Mouse (Mus musculus): ENCODE results near the gene Copz1. TPM values are rescaled to one million over a fixed set of nuclear protein-coding genes. Genes with fewer than 3 reads are reported as not detected.

Copz1 gene
- polyA plus RNA-seq, 2 experiments = 118 to 205 TPM

DNA sequence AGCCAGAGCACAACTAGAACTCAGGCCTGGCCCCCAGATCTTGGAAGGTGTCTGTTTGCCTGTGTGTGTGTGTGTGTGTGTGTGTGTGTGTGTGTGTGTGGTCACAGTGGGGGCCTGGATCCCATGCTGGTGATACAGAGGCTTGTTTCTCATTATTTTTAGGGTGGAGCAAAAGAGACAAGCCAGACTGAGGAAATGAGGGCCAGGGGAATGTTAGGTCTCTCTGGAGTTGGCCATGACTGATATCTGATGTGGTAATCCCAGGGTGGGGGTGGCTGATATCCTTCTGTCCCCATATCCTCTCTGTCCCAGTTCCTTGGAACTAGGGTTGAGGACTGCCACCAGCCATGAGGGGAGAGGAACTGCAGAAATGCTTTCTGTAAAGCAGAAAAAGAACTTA is 44.6 kb downstream of the Copz1 start:
- Histone ChIP-seq H3K4me2 (ENCODE audit: low read depth) (no peak overlapping the region), H3K9ac (replicated peaks) (no peak overlapping the region), H3K9me3 (ENCODE audit: control insufficient read depth, low read length) (no peaks in the 10 kb centered on the region), H3K4me1 (replicated peaks; ENCODE audit: control insufficient read depth in 2 of 2, insufficient read depth in 2 of 2, low read length in 1 of 2) (no peaks in the 10 kb centered on the region; a peak in 1 of 4 replicates), H3K27ac (no peak overlapping the region), H3K36me3 (replicated peaks; ENCODE audit: control insufficient read depth, insufficient read depth, low read depth) (no peaks in the 10 kb centered on the region), H3K4me3 (ENCODE audit: insufficient read depth in 1 of 2, low read depth in 2 of 2, low read length in 2 of 2) (no peak overlapping the region), H3K27me3 (ENCODE audit: control insufficient read depth, insufficient read depth, low read length) (no peaks in the 10 kb centered on the region)
- no peak for TF ChIP-seq EP300 (IDR thresholded peaks at IDR 0.05; ENCODE audit: low read depth)
- no peak for TF ChIP-seq CTCF (IDR thresholded peaks at IDR 0.05; ENCODE audit: low read depth)
- ATAC-seq (ENCODE audit: insufficient read depth) (no peak), DNase-seq (ENCODE audit: low read depth in 3 of 3, low spot score in 3 of 3) (no peak)

GRCm38 (mm10) chr15:103317731-103318130 is 45.2 kb downstream of the Copz1 start:
- Histone ChIP-seq H3K4me1 (replicated peaks; ENCODE audit: control insufficient read depth in 2 of 2, insufficient read depth in 2 of 2, low read length in 1 of 2) (peaks cover 0 to under 1% of the 10 kb centered on the region in 2 experiments; a peak in 2 of 4 replicates), H3K4me2 (ENCODE audit: low read depth) (no peak overlapping the region), H3K27ac (no peak overlapping the region), H3K27me3 (ENCODE audit: control insufficient read depth, insufficient read depth, low read length) (no peaks in the 10 kb centered on the region), H3K36me3 (replicated peaks; ENCODE audit: control insufficient read depth, insufficient read depth, low read depth) (no peaks in the 10 kb centered on the region), H3K4me3 (ENCODE audit: insufficient read depth in 1 of 2, low read depth in 2 of 2, low read length in 2 of 2) (no peak overlapping the region), H3K9ac (replicated peaks) (no peak overlapping the region), H3K9me3 (ENCODE audit: control insufficient read depth, low read length) (no peaks in the 10 kb centered on the region)
- TF ChIP-seq CTCF (IDR thresholded peaks at IDR 0.05; ENCODE audit: low read depth) = no peak
- TF ChIP-seq EP300 (IDR thresholded peaks at IDR 0.05; ENCODE audit: low read depth) = no peak
- ATAC-seq (ENCODE audit: insufficient read depth) (no peak), DNase-seq (ENCODE audit: low read depth in 3 of 3, low spot score in 3 of 3) (no peak)
- 73% methylated on average over 8 of the region's 8 CpGs for WGBS (ENCODE audit: insufficient replicate concordance)

GRCm38 (mm10) chr15:103318201-103318816 is 45.8 kb downstream of the Copz1 start:
- Histone ChIP-seq H3K4me2 (ENCODE audit: low read depth) (no peak overlapping the region), H3K36me3 (replicated peaks; ENCODE audit: control insufficient read depth, insufficient read depth, low read depth) (no peaks in the 10 kb centered on the region), H3K4me1 (replicated peaks; ENCODE audit: control insufficient read depth in 2 of 2, insufficient read depth in 2 of 2, low read length in 1 of 2) (peaks cover 0 to 4% of the 10 kb centered on the region in 2 experiments; a peak in 2 of 4 replicates), H3K4me3 (ENCODE audit: insufficient read depth in 1 of 2, low read depth in 2 of 2, low read length in 2 of 2) (no peak overlapping the region), H3K27ac (no peak overlapping the region), H3K9ac (replicated peaks) (no peak overlapping the region), H3K27me3 (ENCODE audit: control insufficient read depth, insufficient read depth, low read length) (no peaks in the 10 kb centered on the region), H3K9me3 (ENCODE audit: control insufficient read depth, low read length) (no peaks in the 10 kb centered on the region)
- no peak for ATAC-seq (ENCODE audit: insufficient read depth)
- DNase-seq (ENCODE audit: low read depth in 3 of 3, low spot score in 3 of 3) = no peak
- WGBS (ENCODE audit: insufficient replicate concordance) = 52% methylated on average over 3 of the region's 3 CpGs
- TF ChIP-seq CTCF (IDR thresholded peaks at IDR 0.05; ENCODE audit: low read depth) (no peak), EP300 (IDR thresholded peaks at IDR 0.05; ENCODE audit: low read depth) (no peak)

DNA sequence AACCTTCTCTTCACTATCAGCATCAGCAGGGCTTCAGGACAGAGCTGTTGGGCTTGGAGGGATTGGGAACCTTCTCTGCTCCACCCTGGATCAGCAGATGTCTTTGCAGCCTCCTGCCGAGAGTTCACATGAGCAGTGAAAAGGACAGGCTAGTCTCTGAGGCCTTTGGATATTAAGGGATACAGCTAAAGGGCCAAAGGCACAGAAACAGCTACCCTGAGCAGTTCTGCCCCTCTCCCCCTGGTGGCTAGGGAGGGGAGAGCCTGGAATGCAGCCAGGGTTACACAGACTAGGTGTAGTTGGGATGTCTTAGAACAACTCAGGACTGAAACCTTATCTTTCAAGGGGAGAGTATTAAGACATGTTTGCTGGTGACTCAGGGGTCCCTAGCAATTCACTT is 48.6 kb downstream of the Copz1 start:
- DNase-seq (ENCODE audit: low read depth in 3 of 3, low spot score in 3 of 3) (no peak), ATAC-seq (ENCODE audit: insufficient read depth) (no peak)
- 56% methylated on average over 1 of the region's 1 CpGs for WGBS (ENCODE audit: insufficient replicate concordance)
- no peak overlapping the region for H3K9ac ChIP-seq (replicated peaks)
- TF ChIP-seq EP300 (IDR thresholded peaks at IDR 0.05; ENCODE audit: low read depth) (no peak), CTCF (IDR thresholded peaks at IDR 0.05; ENCODE audit: low read depth) (peak; percentile 69)
- no peak overlapping the region for H3K27ac ChIP-seq
- H3K4me2 ChIP-seq (ENCODE audit: low read depth) = no peak overlapping the region
- H3K36me3 ChIP-seq (replicated peaks; ENCODE audit: control insufficient read depth, insufficient read depth, low read depth) = no peaks in the 10 kb centered on the region
- no peaks in the 10 kb centered on the region for H3K27me3 ChIP-seq (ENCODE audit: control insufficient read depth, insufficient read depth, low read length)
- no peak overlapping the region for H3K4me3 ChIP-seq (ENCODE audit: insufficient read depth in 1 of 2, low read depth in 2 of 2, low read length in 2 of 2)
- H3K4me1 ChIP-seq (replicated peaks; ENCODE audit: control insufficient read depth in 2 of 2, insufficient read depth in 2 of 2, low read length in 1 of 2) = peaks cover 0 to 8% of the 10 kb centered on the region in 2 experiments; a peak in 2 of 4 replicates
- no peaks in the 10 kb centered on the region for H3K9me3 ChIP-seq (ENCODE audit: control insufficient read depth, low read length)

- H3K4me2 ChIP-seq (ENCODE audit: low read depth) = peak overlapping the region; percentile 68
- 79% methylated on average over 4 of the region's 4 CpGs for WGBS (ENCODE audit: insufficient replicate concordance)
- peak overlapping the region in 1 of 2 experiments; percentile 57; a peak in 1 of 4 replicates for H3K4me3 ChIP-seq (ENCODE audit: insufficient read depth in 1 of 2, low read depth in 2 of 2, low read length in 2 of 2)
- no peak for TF ChIP-seq CTCF (IDR thresholded peaks at IDR 0.05; ENCODE audit: low read depth)
- no peak for TF ChIP-seq EP300 (IDR thresholded peaks at IDR 0.05; ENCODE audit: low read depth)
- H3K4me1 ChIP-seq (replicated peaks; ENCODE audit: control insufficient read depth in 2 of 2, insufficient read depth in 2 of 2, low read length in 1 of 2) = peaks cover 0 to 8% of the 10 kb centered on the region in 2 experiments; a peak in 2 of 4 replicates
- H3K9ac ChIP-seq (replicated peaks) = no peak overlapping the region
- H3K27ac ChIP-seq = no peak overlapping the region
- ATAC-seq (ENCODE audit: insufficient read depth) (no peak), DNase-seq (ENCODE audit: low read depth in 3 of 3, low spot score in 3 of 3) (no peak)
- H3K9me3 ChIP-seq (ENCODE audit: control insufficient read depth, low read length) = no peaks in the 10 kb centered on the region
- H3K36me3 ChIP-seq (replicated peaks; ENCODE audit: control insufficient read depth, insufficient read depth, low read depth) = no peaks in the 10 kb centered on the region
- no peaks in the 10 kb centered on the region for H3K27me3 ChIP-seq (ENCODE audit: control insufficient read depth, insufficient read depth, low read length)
Measured at GRCm38 (mm10) chr15:103322396-103322795, 49.9 kb downstream of the Copz1 start.
